Mouse (Mus musculus) small intestine, adult 2 months (tissue): ENCODE results near the gene Crym.

ENCODE experiments used
- CTCF ChIP-seq: fragments of 200-500 bp; IDR thresholded peaks from 2 replicates; pipeline ENCODE4 v1.5.1; 2012; ENCODE audit warnings: low read depth, mild to moderate bottlenecking, control low read depth, inconsistent platforms, low read length, moderate library complexity, mixed read lengths; ENCODE audit not compliant: insufficient replicate concordance, insufficient read length; ENCODE audit errors: extremely low read depth
- POLR2A ChIP-seq: fragments of 200-500 bp; IDR thresholded peaks from 2 replicates; pipeline ENCODE4 v1.6.1; 2012; ENCODE audit warnings: low read depth, mild to moderate bottlenecking, control low read depth, inconsistent platforms, low read length, moderate library complexity

DNA sequence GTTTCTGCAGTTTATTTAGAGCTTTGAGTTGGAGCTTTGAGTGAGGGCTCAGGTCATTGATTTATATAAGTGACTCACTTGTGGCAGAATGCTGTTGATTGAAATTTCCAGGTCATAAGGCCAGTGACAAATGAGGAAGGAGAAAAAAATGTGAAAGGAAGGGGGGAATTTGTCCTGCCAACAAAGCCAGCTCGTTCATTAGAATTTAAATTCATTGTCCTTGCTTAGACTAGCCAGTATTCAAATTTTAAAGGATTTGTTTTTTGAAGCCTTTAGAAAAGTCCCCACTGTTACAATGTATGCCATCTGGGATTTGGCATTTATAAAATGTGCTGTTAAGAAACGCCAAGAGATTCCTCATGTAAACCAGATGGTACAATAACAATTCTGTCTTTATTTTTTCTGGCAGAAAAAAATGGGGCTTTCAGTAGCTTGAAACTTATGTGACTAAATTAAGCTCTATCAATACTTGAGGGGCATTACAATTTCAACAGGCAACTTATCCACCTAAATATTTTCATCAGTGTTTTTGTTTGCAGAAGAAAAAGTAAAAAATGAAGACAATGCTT, 45.0 kb downstream of the Crym start:
- no peak for TF ChIP-seq CTCF
- no peak for TF ChIP-seq POLR2A
